Mouse (Mus musculus): ENCODE measurements around the gene Ptgdr2. TPM values are rescaled to one million over a fixed set of nuclear protein-coding genes. Genes with fewer than 3 reads are reported as not detected.

The Ptgdr2 gene
- polyA plus RNA-seq, 1 experiment from 2014 or later: 0.11 TPM

GRCm38 (mm10) chr19:10904927-10905727 lies 31.8 kb upstream of the Ptgdr2 start:
- peak; percentile 44; the same call in 1 of the 2 replicates for ATAC-seq (ENCODE audit: low read depth)
- WGBS: 58% methylated on average over 7 of the region's 7 CpGs
- peaks cover 58% of the 10 kb centered on the region for H3K36me3 ChIP-seq (ENCODE audit: control insufficient read depth, insufficient read depth, low read length)
- no peaks in the 10 kb centered on the region for H3K4me1 ChIP-seq (ENCODE audit: control insufficient read depth, insufficient read depth, low read length)
- no peaks in the 10 kb centered on the region for H3K27me3 ChIP-seq (ENCODE audit: control insufficient read depth, insufficient read depth, low read length)
- no peak overlapping the region for H3K4me3 ChIP-seq (ENCODE audit: low read depth, low read length)
- H3K9me3 ChIP-seq (ENCODE audit: control insufficient read depth, low read length): no peaks in the 10 kb centered on the region
- no peak overlapping the region for H3K9ac ChIP-seq (replicated peaks; ENCODE audit: low read depth, low read length)
- no peak overlapping the region for H3K4me2 ChIP-seq (ENCODE audit: low read depth, low read length)
- H3K27ac ChIP-seq (ENCODE audit: low read depth, low read length): no peak overlapping the region

- no peak overlapping the region for H3K9ac ChIP-seq (replicated peaks; ENCODE audit: low read depth, low read length)
- H3K4me2 ChIP-seq (ENCODE audit: low read depth, low read length): no peak overlapping the region
- ATAC-seq (ENCODE audit: low read depth): no peak
- no peaks in the 10 kb centered on the region for H3K9me3 ChIP-seq (ENCODE audit: control insufficient read depth, low read length)
- peaks cover 52% of the 10 kb centered on the region for H3K36me3 ChIP-seq (ENCODE audit: control insufficient read depth, insufficient read depth, low read length)
- 92% methylated on average over 5 of the region's 5 CpGs for WGBS
- no peaks in the 10 kb centered on the region for H3K4me1 ChIP-seq (ENCODE audit: control insufficient read depth, insufficient read depth, low read length)
- H3K27me3 ChIP-seq (ENCODE audit: control insufficient read depth, insufficient read depth, low read length): no peaks in the 10 kb centered on the region
- H3K4me3 ChIP-seq (ENCODE audit: low read depth, low read length): no peak overlapping the region
- H3K27ac ChIP-seq (ENCODE audit: low read depth, low read length): no peak overlapping the region
Observed at GRCm38 (mm10) chr19:10905728-10906000, 31.3 kb upstream of the Ptgdr2 start.

GRCm38 (mm10) chr19:10907891-10908290 lies 29.1 kb upstream of the Ptgdr2 start:
- Histone ChIP-seq H3K4me1 (ENCODE audit: control insufficient read depth, insufficient read depth, low read length) (no peaks in the 10 kb centered on the region), H3K4me2 (ENCODE audit: low read depth, low read length) (no peak overlapping the region), H3K36me3 (ENCODE audit: control insufficient read depth, insufficient read depth, low read length) (peaks cover 32% of the 10 kb centered on the region), H3K9me3 (ENCODE audit: control insufficient read depth, low read length) (no peaks in the 10 kb centered on the region), H3K4me3 (ENCODE audit: low read depth, low read length) (no peak overlapping the region), H3K27ac (ENCODE audit: low read depth, low read length) (no peak overlapping the region), H3K9ac (replicated peaks; ENCODE audit: low read depth, low read length) (no peak overlapping the region), H3K27me3 (ENCODE audit: control insufficient read depth, insufficient read depth, low read length) (no peaks in the 10 kb centered on the region)
- ATAC-seq (ENCODE audit: low read depth): peak; percentile 67; the same call in 1 of the 2 replicates
- WGBS: 61% methylated on average over 3 of the region's 3 CpGs

- Histone ChIP-seq H3K9ac (replicated peaks; ENCODE audit: low read depth, low read length) (no peak overlapping the region), H3K4me3 (ENCODE audit: low read depth, low read length) (no peak overlapping the region), H3K4me1 (ENCODE audit: control insufficient read depth, insufficient read depth, low read length) (no peaks in the 10 kb centered on the region), H3K9me3 (ENCODE audit: control insufficient read depth, low read length) (no peaks in the 10 kb centered on the region), H3K4me2 (ENCODE audit: low read depth, low read length) (no peak overlapping the region), H3K27me3 (ENCODE audit: control insufficient read depth, insufficient read depth, low read length) (no peaks in the 10 kb centered on the region), H3K27ac (ENCODE audit: low read depth, low read length) (no peak overlapping the region), H3K36me3 (ENCODE audit: control insufficient read depth, insufficient read depth, low read length) (peaks cover 22% of the 10 kb centered on the region)
- no peak for ATAC-seq (ENCODE audit: low read depth)
- WGBS: 85% methylated on average over 6 of the region's 6 CpGs
Observed at GRCm38 (mm10) chr19:10909087-10909721, 27.8 kb upstream of the Ptgdr2 start.

GRCm38 (mm10) chr19:10914291-10914690 lies 22.7 kb upstream of the Ptgdr2 start:
- no peak overlapping the region for H3K4me2 ChIP-seq (ENCODE audit: low read depth, low read length)
- no peak overlapping the region for H3K4me3 ChIP-seq (ENCODE audit: low read depth, low read length)
- no peaks in the 10 kb centered on the region for H3K9me3 ChIP-seq (ENCODE audit: control insufficient read depth, low read length)
- H3K27me3 ChIP-seq (ENCODE audit: control insufficient read depth, insufficient read depth, low read length): no peaks in the 10 kb centered on the region
- no peak overlapping the region for H3K9ac ChIP-seq (replicated peaks; ENCODE audit: low read depth, low read length)
- no peak overlapping the region for H3K27ac ChIP-seq (ENCODE audit: low read depth, low read length)
- no peaks in the 10 kb centered on the region for H3K36me3 ChIP-seq (ENCODE audit: control insufficient read depth, insufficient read depth, low read length)
- no peak for ATAC-seq (ENCODE audit: low read depth)
- H3K4me1 ChIP-seq (ENCODE audit: control insufficient read depth, insufficient read depth, low read length): no peaks in the 10 kb centered on the region
- 82% methylated on average over 7 of the region's 7 CpGs for WGBS

- 77% methylated on average over 2 of the region's 2 CpGs for WGBS
- Histone ChIP-seq H3K4me3 (ENCODE audit: low read depth, low read length) (no peak overlapping the region), H3K9me3 (ENCODE audit: control insufficient read depth, low read length) (no peaks in the 10 kb centered on the region), H3K9ac (replicated peaks; ENCODE audit: low read depth, low read length) (no peak overlapping the region), H3K27me3 (ENCODE audit: control insufficient read depth, insufficient read depth, low read length) (no peaks in the 10 kb centered on the region), H3K36me3 (ENCODE audit: control insufficient read depth, insufficient read depth, low read length) (no peaks in the 10 kb centered on the region), H3K4me2 (ENCODE audit: low read depth, low read length) (no peak overlapping the region), H3K27ac (ENCODE audit: low read depth, low read length) (no peak overlapping the region), H3K4me1 (ENCODE audit: control insufficient read depth, insufficient read depth, low read length) (no peaks in the 10 kb centered on the region)
- ATAC-seq (ENCODE audit: low read depth): no peak
Observed at GRCm38 (mm10) chr19:10914870-10915269, 22.1 kb upstream of the Ptgdr2 start.

- no peak overlapping the region for H3K4me2 ChIP-seq (ENCODE audit: low read depth, low read length)
- H3K36me3 ChIP-seq (ENCODE audit: control insufficient read depth, insufficient read depth, low read length): no peaks in the 10 kb centered on the region
- no peak overlapping the region for H3K27ac ChIP-seq (ENCODE audit: low read depth, low read length)
- no peak for ATAC-seq (ENCODE audit: low read depth)
- no peak overlapping the region for H3K9ac ChIP-seq (replicated peaks; ENCODE audit: low read depth, low read length)
- no peaks in the 10 kb centered on the region for H3K4me1 ChIP-seq (ENCODE audit: control insufficient read depth, insufficient read depth, low read length)
- H3K4me3 ChIP-seq (ENCODE audit: low read depth, low read length): no peak overlapping the region
- H3K9me3 ChIP-seq (ENCODE audit: control insufficient read depth, low read length): no peaks in the 10 kb centered on the region
- H3K27me3 ChIP-seq (ENCODE audit: control insufficient read depth, insufficient read depth, low read length): no peaks in the 10 kb centered on the region
- 73% methylated on average over 5 of the region's 5 CpGs for WGBS
Observed at GRCm38 (mm10) chr19:10916506-10916905, 20.5 kb upstream of the Ptgdr2 start.

GRCm38 (mm10) chr19:10918321-10918991 lies 18.5 kb upstream of the Ptgdr2 start:
- Histone ChIP-seq H3K36me3 (ENCODE audit: control insufficient read depth, insufficient read depth, low read length) (no peaks in the 10 kb centered on the region), H3K4me2 (ENCODE audit: low read depth, low read length) (no peak overlapping the region), H3K27ac (ENCODE audit: low read depth, low read length) (no peak overlapping the region), H3K4me1 (ENCODE audit: control insufficient read depth, insufficient read depth, low read length) (no peaks in the 10 kb centered on the region), H3K27me3 (ENCODE audit: control insufficient read depth, insufficient read depth, low read length) (no peaks in the 10 kb centered on the region), H3K9ac (replicated peaks; ENCODE audit: low read depth, low read length) (no peak overlapping the region), H3K9me3 (ENCODE audit: control insufficient read depth, low read length) (no peaks in the 10 kb centered on the region), H3K4me3 (ENCODE audit: low read depth, low read length) (no peak overlapping the region)
- 90% methylated on average over 10 of the region's 10 CpGs for WGBS
- ATAC-seq (ENCODE audit: low read depth): no peak; the same call in 1 of the 2 replicates

- Histone ChIP-seq H3K9me3 (ENCODE audit: control insufficient read depth, low read length) (no peaks in the 10 kb centered on the region), H3K4me2 (ENCODE audit: low read depth, low read length) (no peak within 1 kb of the TSS), H3K27ac (ENCODE audit: low read depth, low read length) (no peak within 1 kb of the TSS), H3K27me3 (ENCODE audit: control insufficient read depth, insufficient read depth, low read length) (no peaks in the 10 kb centered on the region), H3K9ac (replicated peaks; ENCODE audit: low read depth, low read length) (no peak within 1 kb of the TSS), H3K4me1 (ENCODE audit: control insufficient read depth, insufficient read depth, low read length) (no peaks in the 10 kb centered on the region), H3K4me3 (ENCODE audit: low read depth, low read length) (no peak within 1 kb of the TSS), H3K36me3 (ENCODE audit: control insufficient read depth, insufficient read depth, low read length) (no peaks in the 10 kb centered on the region)
- no peak for ATAC-seq (ENCODE audit: low read depth)
- WGBS: 85% methylated on average over 2 of the region's 2 CpGs
Observed at GRCm38 (mm10) chr19:10920532-10920931, 16.4 kb upstream of the Ptgdr2 start, which contains the start of gene Zp1. Zp1 (minus strand) TSS chr19:10920632.

All from neural tube, embryonic 14.5 days (tissue).